Mouse (Mus musculus) embryonic facial prominence, embryonic 14.5 days (tissue): Measurements from ENCODE around the gene Nhlh1. TPM values are rescaled to one million over a fixed set of nuclear protein-coding genes. Genes with fewer than 3 reads are reported as not detected.

ENCODE experiments used
- ATAC-seq: fragments of 200-750 bp; cut with Nextera tagmentation; 2 replicates; pipeline ENCODE4 v1.8.0; 2017; ENCODE audit warnings: low read depth, moderate number of reproducible peaks, moderate TSS enrichment
- DNase-seq: peaks from one replicate; pipeline ENCODE4 v3.0.0-alpha.2; 2015; ENCODE audit warnings: low spot score
- H3K27ac ChIP-seq: fragments of 300-500 bp; sonication (generic); replicated peaks from 2 replicates; pipeline ENCODE4 v1.5.1; 2014; ENCODE audit warnings: low read depth, mild to moderate bottlenecking, low read length, moderate library complexity
- H3K27me3 ChIP-seq: fragments of 300-500 bp; sonication (generic); replicated peaks from 2 replicates; pipeline ENCODE4 v1.6.1; 2014; ENCODE audit warnings: low read length; ENCODE audit not compliant: control insufficient read depth, insufficient read depth
- H3K36me3 ChIP-seq: fragments of 300-500 bp; sonication (generic); 2 replicates; pipeline ENCODE4 v1.6.1; 2014; ENCODE audit warnings: low read length, mixed read lengths; ENCODE audit not compliant: control insufficient read depth, insufficient read depth
- H3K4me1 ChIP-seq: fragments of 300-500 bp; sonication (generic); 2 replicates; pipeline ENCODE4 v1.6.1; 2014; ENCODE audit warnings: antibody characterized with exemption, low read length; ENCODE audit not compliant: control insufficient read depth, insufficient read depth
- H3K4me2 ChIP-seq: fragments of 300-500 bp; sonication (generic); 2 replicates; pipeline ENCODE4 v1.6.1; 2014; ENCODE audit warnings: low read depth, mild to moderate bottlenecking, low read length, moderate library complexity, mixed read lengths
- H3K4me3 ChIP-seq: fragments of 300-500 bp; sonication (generic); 2 replicates; pipeline ENCODE4 v1.5.1; 2014; ENCODE audit warnings: low read depth, mild to moderate bottlenecking, low read length
- H3K9ac ChIP-seq: fragments of 300-500 bp; sonication (generic); 2 replicates; pipeline ENCODE4 v1.6.1; 2014; ENCODE audit warnings: low read depth, mild to moderate bottlenecking, low read length, moderate library complexity, mixed read lengths
- H3K9me3 ChIP-seq: fragments of 300-500 bp; sonication (generic); 2 replicates; pipeline ENCODE4 v1.6.1; 2016; ENCODE audit warnings: low read length; ENCODE audit not compliant: control insufficient read depth
- WGBS: fragments of 180-500 bp; shearing (Covaris S2); extraction: QIAGEN DNeasy Blood & Tissue Kit; methylation state at CpG from one replicate; pipeline ENCODE4 v1.1.7; 2014; 5-methylcytosine and 5-hydroxymethylcytosine counted together
- polyA plus RNA-seq: library from polyadenylated mRNA; unstranded; fragments of >200 nt; fragmentation: Nextera tagmentation; extraction: Ambion mirVana; gene quantifications from 2 replicates; pipeline ENCODE4 v1.2.1, GENCODE M21; 2014

The Nhlh1 gene
- polyA plus RNA-seq, 1 experiment from 2014 or later: 1.9 TPM

DNA sequence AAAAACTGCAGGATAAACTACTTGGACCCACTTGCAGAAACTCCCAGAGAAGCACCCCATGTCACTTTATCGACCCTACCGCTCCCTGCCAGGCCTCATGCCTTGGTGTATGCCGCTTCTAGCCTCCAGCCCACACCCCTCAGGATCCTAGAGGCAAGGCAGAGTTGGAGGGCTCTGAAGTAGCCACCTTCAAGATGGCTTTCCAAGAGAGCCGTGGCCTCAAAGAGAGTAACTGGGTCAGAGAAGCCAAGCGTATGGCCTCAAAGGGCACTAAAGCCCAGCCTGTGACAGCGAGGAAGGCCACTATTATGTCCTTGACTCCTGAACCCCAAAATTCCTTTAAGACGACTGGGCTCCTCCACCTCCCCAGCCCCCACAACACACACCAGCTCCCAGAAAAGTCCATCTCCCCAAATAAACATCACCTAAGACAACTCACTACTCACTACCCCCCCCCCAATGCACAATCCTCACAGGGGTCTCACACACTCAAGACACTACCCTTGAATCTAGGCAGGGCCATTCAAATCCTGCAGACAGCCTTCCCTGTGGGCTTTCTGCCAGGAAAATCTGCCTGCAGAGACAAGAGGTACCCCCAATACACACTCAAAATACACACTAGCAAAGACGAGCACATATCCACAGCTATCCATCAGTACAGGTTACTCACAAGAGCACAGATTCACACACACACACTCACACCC lies 32.0 kb downstream of the Nhlh1 start:
- Histone ChIP-seq H3K4me1 (peaks cover 29% of the 10 kb centered on the region), H3K4me3 (peak overlapping the region; percentile 81), H3K4me2 (peak overlapping the region; percentile 65), H3K36me3 (0 out of 2 replicates have a peak, but pooled peaks cover 7% of the 10 kb centered on the region), H3K27ac (no peak overlapping the region; the same call in 1 of the 2 replicates), H3K27me3 (no peaks in the 10 kb centered on the region), H3K9me3 (no peaks in the 10 kb centered on the region), H3K9ac (peak overlapping the region; percentile 92)
- 38% methylated on average over 8 of the region's 8 CpGs for WGBS
- ATAC-seq: no peak
- DNase-seq: no peak

DNA sequence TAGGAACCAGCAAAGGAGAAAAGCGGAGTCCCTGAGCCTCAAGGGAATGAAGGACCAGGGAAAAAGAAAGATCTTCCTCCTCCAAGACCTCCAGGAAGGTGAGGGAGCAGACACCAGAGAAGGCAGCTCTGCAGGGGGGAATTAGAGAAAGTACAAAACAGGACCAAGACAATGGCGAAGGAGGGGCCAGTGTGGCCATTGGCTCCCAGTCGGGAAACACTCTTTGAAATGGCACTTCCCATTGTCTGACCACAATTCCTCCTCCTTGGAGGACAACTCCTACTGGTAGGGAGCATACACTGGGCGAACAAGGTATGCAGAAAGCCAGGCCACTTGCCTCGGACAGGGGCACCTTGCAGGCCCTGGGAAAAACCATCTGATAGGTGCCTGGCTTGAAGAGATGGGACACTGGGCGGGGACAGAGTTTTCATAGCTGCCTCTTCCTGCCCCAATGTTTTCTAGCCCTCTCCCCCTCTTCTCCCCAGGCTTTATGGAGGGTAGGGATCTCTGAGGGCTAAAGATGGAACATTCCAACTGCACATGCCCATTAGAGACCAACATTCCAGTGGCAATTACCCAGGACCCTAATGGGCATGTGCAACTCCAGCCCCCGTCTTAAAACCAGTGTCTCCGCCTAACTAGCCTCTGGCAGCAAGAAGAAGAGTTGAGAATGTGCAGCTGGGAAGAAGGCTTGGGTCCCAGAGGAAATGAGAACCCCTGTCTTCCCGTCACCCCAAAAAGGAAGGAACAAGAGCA lies 33.1 kb downstream of the Nhlh1 start:
- no peaks in the 10 kb centered on the region for H3K27me3 ChIP-seq
- no peak overlapping the region for H3K27ac ChIP-seq
- no peak for DNase-seq
- 0 out of 2 replicates have a peak, but pooled peaks cover 7% of the 10 kb centered on the region for H3K36me3 ChIP-seq
- 0 out of 2 replicates have a peak overlapping the region, but pooled peaks have one; percentile 81 for H3K4me3 ChIP-seq
- no peak overlapping the region for H3K9ac ChIP-seq
- no peak for ATAC-seq
- no peaks in the 10 kb centered on the region for H3K9me3 ChIP-seq
- peaks cover 34% of the 10 kb centered on the region for H3K4me1 ChIP-seq
- peak overlapping the region; percentile 65 for H3K4me2 ChIP-seq
- 43% methylated on average over 9 of the region's 9 CpGs for WGBS

GRCm38 (mm10) chr1:172019863-172020521 lies 37.4 kb downstream of the Nhlh1 start:
- Histone ChIP-seq H3K9me3 (no peaks in the 10 kb centered on the region), H3K9ac (no peak overlapping the region), H3K4me3 (no peak overlapping the region), H3K4me2 (no peak overlapping the region), H3K27ac (peak overlapping the region; percentile 48; the same call in 1 of the 2 replicates), H3K36me3 (0 out of 2 replicates have a peak, but pooled peaks cover 7% of the 10 kb centered on the region), H3K27me3 (no peaks in the 10 kb centered on the region), H3K4me1 (peaks cover 55% of the 10 kb centered on the region)
- 76% methylated on average over 10 of the region's 10 CpGs for WGBS
- DNase-seq: no peak
- no peak for ATAC-seq

GRCm38 (mm10) chr1:172019339-172019738 lies 38.0 kb downstream of the Nhlh1 start:
- H3K36me3 ChIP-seq: 0 out of 2 replicates have a peak, but pooled peaks cover 7% of the 10 kb centered on the region
- 79% methylated on average over 4 of the region's 4 CpGs for WGBS
- H3K27ac ChIP-seq: peak overlapping the region; percentile 48; the same call in 1 of the 2 replicates
- ATAC-seq (peak; percentile 64), DNase-seq (peak; percentile 49)
- H3K4me2 ChIP-seq: no peak overlapping the region
- peaks cover 54% of the 10 kb centered on the region for H3K4me1 ChIP-seq
- no peak overlapping the region for H3K9ac ChIP-seq
- no peaks in the 10 kb centered on the region for H3K27me3 ChIP-seq
- no peak overlapping the region for H3K4me3 ChIP-seq
- no peaks in the 10 kb centered on the region for H3K9me3 ChIP-seq

- Histone ChIP-seq H3K4me2 (no peak overlapping the region), H3K9ac (no peak overlapping the region), H3K36me3 (0 out of 2 replicates have a peak, but pooled peaks cover 7% of the 10 kb centered on the region), H3K4me3 (no peak overlapping the region), H3K9me3 (no peaks in the 10 kb centered on the region), H3K27ac (peak overlapping the region; percentile 35; the same call in 1 of the 2 replicates), H3K4me1 (peaks cover 49% of the 10 kb centered on the region), H3K27me3 (no peaks in the 10 kb centered on the region)
- peak; percentile 63 for ATAC-seq
- 84% methylated on average over 9 of the region's 9 CpGs for WGBS
- DNase-seq: peak; percentile 74
These were observed 38.7 kb downstream of the Nhlh1 start for GRCm38 (mm10) chr1:172018336-172019311.

DNA sequence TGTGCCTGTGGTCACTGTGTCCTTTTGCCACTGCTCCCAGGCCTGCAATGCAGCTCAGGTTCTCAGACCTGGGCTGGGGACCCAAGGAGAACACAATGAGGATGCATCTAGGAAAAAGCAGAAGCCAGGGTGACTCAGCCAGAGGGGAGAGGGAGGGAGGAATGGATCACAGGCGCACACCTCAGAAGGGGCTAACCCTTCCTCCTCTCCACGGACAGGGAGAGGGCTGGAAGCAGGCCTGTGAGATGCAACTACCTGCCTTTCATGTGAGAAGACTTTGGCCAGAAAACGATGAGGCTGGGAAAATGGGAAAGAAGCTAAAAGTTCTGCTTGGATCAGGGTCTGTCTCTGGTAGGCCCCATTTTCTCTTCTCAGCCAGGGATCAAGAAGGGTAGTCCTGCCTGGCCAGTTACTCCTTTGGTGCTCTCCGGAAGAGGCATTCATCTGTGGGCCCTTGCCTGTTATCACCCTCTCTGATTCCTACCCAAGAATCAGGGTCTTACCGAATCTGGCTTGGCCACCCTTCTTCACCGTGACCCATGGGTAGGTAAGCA lies 39.8 kb downstream of the Nhlh1 start:
- no peak overlapping the region for H3K4me3 ChIP-seq
- no peaks in the 10 kb centered on the region for H3K27me3 ChIP-seq
- 69% methylated on average over 6 of the region's 6 CpGs for WGBS
- H3K27ac ChIP-seq: peak overlapping the region; percentile 72
- H3K9me3 ChIP-seq: no peaks in the 10 kb centered on the region
- DNase-seq (no peak), ATAC-seq (no peak)
- 0 out of 2 replicates have a peak overlapping the region, but pooled peaks have one; percentile 9 for H3K9ac ChIP-seq
- H3K4me2 ChIP-seq: no peak overlapping the region; the same call in 1 of the 2 replicates
- H3K36me3 ChIP-seq: peaks cover 13% of the 10 kb centered on the region; the same call in 1 of the 2 replicates
- peaks cover 49% of the 10 kb centered on the region for H3K4me1 ChIP-seq

- Histone ChIP-seq H3K9ac (0 out of 2 replicates have a peak overlapping the region, but pooled peaks have one; percentile 43), H3K27ac (peak overlapping the region; percentile 72), H3K27me3 (no peaks in the 10 kb centered on the region), H3K36me3 (peaks cover 10% of the 10 kb centered on the region), H3K9me3 (no peaks in the 10 kb centered on the region), H3K4me3 (no peak overlapping the region), H3K4me1 (peaks cover 45% of the 10 kb centered on the region), H3K4me2 (peak overlapping the region; percentile 34; the same call in 1 of the 2 replicates)
- ATAC-seq (peak; percentile 62), DNase-seq (peak; percentile 80)
- whole genome bisulfite sequencing: 18% methylated on average over 6 of the region's 6 CpGs
These were observed 40.5 kb downstream of the Nhlh1 start for GRCm38 (mm10) chr1:172016660-172017516.
